Mouse (Mus musculus) heart, embryonic 10.5 days (tissue): ENCODE measurements at regions not wholly inside any gene's neighbourhood (a gene's known extent, or its start where the extent isn't known, plus 50 kb on each side); places are given as distances from the start of the nearest gene placed in this dataset.

Experiments
- DNase-seq: peaks from one replicate; pipeline ENCODE4 v3.0.0-alpha.2; 2017; ENCODE audit warnings: low spot score
- H3K27ac ChIP-seq: fragments of 300-500 bp; sonication (generic); 2 replicates; pipeline ENCODE4 v1.5.1; 2016; ENCODE audit warnings: mild to moderate bottlenecking
- H3K27me3 ChIP-seq: fragments of 300-500 bp; sonication (generic); 2 replicates; pipeline ENCODE4 v1.6.1; 2016; ENCODE audit warnings: mild to moderate bottlenecking; ENCODE audit not compliant: poor library complexity, insufficient read depth, severe bottlenecking
- H3K36me3 ChIP-seq: fragments of 300-500 bp; sonication (generic); 2 replicates; pipeline ENCODE4 v1.6.1; 2016; ENCODE audit warnings: mild to moderate bottlenecking, moderate library complexity
- H3K4me1 ChIP-seq: fragments of 300-500 bp; sonication (generic); 2 replicates; pipeline ENCODE4 v1.6.1; 2016; ENCODE audit warnings: mild to moderate bottlenecking
- H3K4me3 ChIP-seq: fragments of 300-500 bp; sonication (generic); 2 replicates; pipeline ENCODE4 v1.5.1; 2016; ENCODE audit warnings: mild to moderate bottlenecking, moderate library complexity
- H3K9me3 ChIP-seq: fragments of 300-500 bp; sonication (generic); 2 replicates; pipeline ENCODE4 v1.6.1; 2016; ENCODE audit warnings: mild to moderate bottlenecking, moderate library complexity
- WGBS: fragments of 180-500 bp; shearing (Covaris S2); methylation state at CpG from one replicate; pipeline ENCODE4 v1.1.7; 2016; 5-methylcytosine and 5-hydroxymethylcytosine counted together

DNA sequence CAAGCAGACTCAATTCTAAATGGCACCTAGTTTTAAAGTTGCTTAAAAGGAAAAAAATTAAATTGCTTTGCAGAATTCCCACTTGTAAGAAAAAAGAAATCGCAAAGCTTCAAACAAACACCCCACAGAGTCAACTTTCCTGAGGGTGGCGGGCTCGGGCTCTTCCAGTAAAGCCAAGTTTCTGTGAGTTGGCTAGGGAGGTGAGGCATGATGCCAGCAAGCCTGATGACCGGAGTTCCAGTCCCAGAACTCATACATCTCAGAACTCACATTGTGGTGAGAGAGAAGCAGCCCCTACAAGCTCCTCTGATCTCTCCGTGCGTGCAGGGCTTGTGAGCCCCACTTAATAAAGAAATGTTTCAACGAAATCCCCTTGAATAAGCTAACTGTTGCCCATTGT, 328.7 kb upstream of the Gm5148 start:
- H3K27me3 ChIP-seq = no peaks in the 10 kb centered on the region
- DNase-seq = no peak
- 88% methylated on average over 7 of the region's 7 CpGs for WGBS
- peaks cover 7% of the 10 kb centered on the region for H3K4me1 ChIP-seq
- no peak overlapping the region for H3K27ac ChIP-seq
- H3K36me3 ChIP-seq = no peaks in the 10 kb centered on the region
- no peaks in the 10 kb centered on the region for H3K9me3 ChIP-seq
- no peak overlapping the region for H3K4me3 ChIP-seq

DNA sequence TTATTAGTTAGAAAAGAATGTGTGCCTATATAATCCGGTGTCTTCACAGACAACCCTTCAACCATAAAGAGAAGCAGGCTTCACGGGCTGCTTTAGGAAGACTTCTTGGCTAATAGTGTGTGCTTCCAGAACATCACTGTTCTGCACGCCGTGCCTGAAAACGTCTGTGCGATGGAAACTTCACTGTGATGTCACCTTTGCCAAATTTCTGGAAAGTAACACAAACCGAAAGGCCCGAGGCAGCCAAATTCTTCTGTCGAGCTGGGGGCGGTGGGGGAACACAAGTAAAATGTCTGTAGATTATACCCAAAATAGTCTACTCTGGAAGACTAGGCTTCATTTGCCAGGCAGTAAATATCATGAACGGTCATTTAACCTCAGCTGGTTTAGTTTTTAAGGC, 327.5 kb upstream of the Gm5148 start:
- Histone ChIP-seq H3K27me3 (no peaks in the 10 kb centered on the region), H3K4me3 (no peak overlapping the region), H3K9me3 (no peaks in the 10 kb centered on the region), H3K36me3 (no peaks in the 10 kb centered on the region), H3K4me1 (peaks cover 7% of the 10 kb centered on the region), H3K27ac (no peak overlapping the region)
- no peak for DNase-seq
- 88% methylated on average over 11 of the region's 11 CpGs for WGBS

DNA sequence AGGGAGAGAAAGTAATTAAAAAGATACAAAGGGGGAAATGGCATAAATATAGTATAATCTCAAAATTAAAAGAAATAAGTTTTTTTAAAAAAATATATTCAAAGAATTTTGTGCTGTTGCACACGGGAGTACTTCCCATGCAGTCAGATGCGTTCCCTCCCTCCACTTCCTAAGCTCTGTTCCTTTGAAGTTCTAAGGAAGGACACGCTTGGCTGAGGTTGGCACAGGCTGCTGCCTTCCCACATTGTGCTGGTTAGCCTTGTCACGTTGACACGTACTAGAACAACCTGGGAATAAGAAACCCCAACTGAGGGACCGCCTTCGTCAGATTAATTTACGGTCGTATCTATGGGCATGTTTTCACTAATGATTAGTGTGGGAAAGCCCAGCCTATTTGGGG, 326.6 kb upstream of the Gm5148 start:
- no peaks in the 10 kb centered on the region for H3K36me3 ChIP-seq
- DNase-seq = no peak
- H3K4me1 ChIP-seq = peaks cover 7% of the 10 kb centered on the region
- H3K4me3 ChIP-seq = no peak overlapping the region
- H3K27me3 ChIP-seq = no peaks in the 10 kb centered on the region
- H3K9me3 ChIP-seq = no peaks in the 10 kb centered on the region
- WGBS = 79% methylated on average over 9 of the region's 9 CpGs
- H3K27ac ChIP-seq = no peak overlapping the region

DNA sequence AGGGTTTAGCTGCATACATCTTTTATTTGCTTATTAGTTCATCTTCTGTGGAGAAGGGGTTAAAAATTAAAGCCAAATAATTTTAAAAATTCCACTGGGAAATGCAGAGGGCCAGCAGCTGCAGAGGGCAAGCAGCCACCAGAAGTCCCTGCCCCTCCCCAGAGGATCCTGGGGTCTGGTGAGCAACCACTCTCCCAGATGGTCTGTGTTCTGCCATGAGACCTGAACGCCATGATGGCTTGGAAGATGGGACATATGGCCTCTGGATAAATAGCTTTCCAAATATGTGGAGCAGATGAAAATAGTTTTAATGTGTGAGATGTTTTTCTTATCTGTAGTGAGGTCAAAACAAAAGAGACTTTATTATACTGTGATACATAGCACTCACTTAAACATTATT, 326.1 kb upstream of the Gm5148 start:
- Histone ChIP-seq H3K36me3 (no peaks in the 10 kb centered on the region), H3K9me3 (no peaks in the 10 kb centered on the region), H3K4me1 (peaks cover 10% of the 10 kb centered on the region), H3K4me3 (no peak overlapping the region), H3K27me3 (no peaks in the 10 kb centered on the region), H3K27ac (no peak overlapping the region)
- DNase-seq = no peak
- 65% methylated on average over 1 of the region's 1 CpGs for WGBS

GRCm38 (mm10) chr3:38049290-38049689, 325.0 kb upstream of the Gm5148 start:
- WGBS = 74% methylated on average over 2 of the region's 2 CpGs
- Histone ChIP-seq H3K27me3 (no peaks in the 10 kb centered on the region), H3K9me3 (no peaks in the 10 kb centered on the region), H3K27ac (no peak overlapping the region), H3K4me3 (no peak overlapping the region), H3K36me3 (no peaks in the 10 kb centered on the region), H3K4me1 (peaks cover 10% of the 10 kb centered on the region)
- no peak for DNase-seq

GRCm38 (mm10) chr3:38047445-38047844, 323.2 kb upstream of the Gm5148 start:
- H3K27ac ChIP-seq = no peak overlapping the region
- peaks cover 23% of the 10 kb centered on the region for H3K4me1 ChIP-seq
- no peak overlapping the region for H3K4me3 ChIP-seq
- DNase-seq = no peak
- no peaks in the 10 kb centered on the region for H3K27me3 ChIP-seq
- 78% methylated on average over 4 of the region's 4 CpGs for WGBS
- H3K36me3 ChIP-seq = no peaks in the 10 kb centered on the region
- no peaks in the 10 kb centered on the region for H3K9me3 ChIP-seq

- no peaks in the 10 kb centered on the region for H3K9me3 ChIP-seq
- no peak overlapping the region for H3K27ac ChIP-seq
- no peaks in the 10 kb centered on the region for H3K36me3 ChIP-seq
- no peak for DNase-seq
- no peaks in the 10 kb centered on the region for H3K27me3 ChIP-seq
- WGBS = 74% methylated on average over 4 of the region's 4 CpGs
- no peak overlapping the region for H3K4me3 ChIP-seq
- peaks cover 26% of the 10 kb centered on the region for H3K4me1 ChIP-seq
Observed at GRCm38 (mm10) chr3:38046611-38047010, 322.3 kb upstream of the Gm5148 start.

GRCm38 (mm10) chr3:38045989-38046388, 321.7 kb upstream of the Gm5148 start:
- H3K4me3 ChIP-seq = no peak overlapping the region
- H3K4me1 ChIP-seq = peaks cover 26% of the 10 kb centered on the region
- no peaks in the 10 kb centered on the region for H3K36me3 ChIP-seq
- DNase-seq = no peak
- no peaks in the 10 kb centered on the region for H3K27me3 ChIP-seq
- WGBS = 84% methylated on average over 2 of the region's 2 CpGs
- H3K27ac ChIP-seq = peak overlapping the region; percentile 12; the same call in 1 of the 2 replicates
- H3K9me3 ChIP-seq = no peaks in the 10 kb centered on the region

GRCm38 (mm10) chr3:38045523-38045922, 321.2 kb upstream of the Gm5148 start:
- DNase-seq = no peak
- Histone ChIP-seq H3K4me3 (no peak overlapping the region), H3K9me3 (no peaks in the 10 kb centered on the region), H3K27ac (peak overlapping the region; percentile 12; the same call in 1 of the 2 replicates), H3K27me3 (no peaks in the 10 kb centered on the region), H3K36me3 (no peaks in the 10 kb centered on the region), H3K4me1 (peaks cover 26% of the 10 kb centered on the region)
- 60% methylated on average over 6 of the region's 6 CpGs for WGBS

DNA sequence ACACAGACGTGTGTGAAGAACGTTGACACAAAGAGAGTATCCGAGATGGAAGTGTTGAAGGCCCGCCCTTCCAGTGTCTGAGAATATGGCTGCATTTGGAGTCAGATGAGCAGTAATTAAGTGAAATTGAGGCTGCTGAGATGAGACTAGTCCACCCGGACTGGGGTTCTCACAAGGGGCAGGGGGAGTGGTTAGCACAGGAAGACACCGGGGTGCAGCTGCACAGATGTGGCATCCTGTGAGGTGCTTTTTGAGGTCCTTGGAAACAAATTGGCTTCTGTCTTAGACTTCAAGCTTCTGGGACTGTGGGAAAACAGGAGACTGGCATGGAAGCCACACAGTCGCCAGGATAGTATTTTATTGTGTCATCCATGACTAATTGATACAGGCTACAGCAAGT, 320.0 kb upstream of the Gm5148 start:
- no peaks in the 10 kb centered on the region for H3K36me3 ChIP-seq
- no peak overlapping the region for H3K27ac ChIP-seq
- H3K4me1 ChIP-seq = peaks cover 26% of the 10 kb centered on the region
- 74% methylated on average over 7 of the region's 7 CpGs for WGBS
- H3K27me3 ChIP-seq = no peaks in the 10 kb centered on the region; the same call in 1 of the 2 replicates
- H3K4me3 ChIP-seq = no peak overlapping the region
- DNase-seq = no peak
- H3K9me3 ChIP-seq = no peaks in the 10 kb centered on the region

DNA sequence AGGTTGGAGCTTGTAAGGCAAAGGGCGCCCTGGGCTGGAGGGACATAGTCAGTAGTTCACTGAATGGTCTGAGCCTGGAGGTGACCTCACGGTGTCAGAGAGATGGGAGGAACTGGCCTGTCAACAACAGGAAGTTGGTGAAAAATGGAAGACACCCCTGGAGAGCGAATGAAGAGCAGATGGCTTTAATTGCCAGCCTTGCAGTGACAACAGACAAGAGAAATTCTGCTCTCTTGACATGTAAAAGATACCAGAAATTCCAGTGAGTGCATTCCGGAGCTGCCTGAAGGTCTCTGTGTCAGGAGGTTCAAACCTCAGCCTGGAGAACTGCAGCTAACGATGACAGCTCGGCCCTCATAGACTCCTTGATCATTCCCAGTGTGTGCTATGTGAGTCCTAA, 318.3 kb upstream of the Gm5148 start:
- no peaks in the 10 kb centered on the region for H3K9me3 ChIP-seq
- no peak overlapping the region; the same call in 1 of the 2 replicates for H3K4me3 ChIP-seq
- no peaks in the 10 kb centered on the region for H3K36me3 ChIP-seq
- H3K27ac ChIP-seq = peak overlapping the region; percentile 62; the same call in 1 of the 2 replicates
- peaks cover 19% of the 10 kb centered on the region for H3K4me1 ChIP-seq
- WGBS = 18% methylated on average over 6 of the region's 6 CpGs
- no peaks in the 10 kb centered on the region; the same call in 1 of the 2 replicates for H3K27me3 ChIP-seq
- peak; percentile 90 for DNase-seq

DNA sequence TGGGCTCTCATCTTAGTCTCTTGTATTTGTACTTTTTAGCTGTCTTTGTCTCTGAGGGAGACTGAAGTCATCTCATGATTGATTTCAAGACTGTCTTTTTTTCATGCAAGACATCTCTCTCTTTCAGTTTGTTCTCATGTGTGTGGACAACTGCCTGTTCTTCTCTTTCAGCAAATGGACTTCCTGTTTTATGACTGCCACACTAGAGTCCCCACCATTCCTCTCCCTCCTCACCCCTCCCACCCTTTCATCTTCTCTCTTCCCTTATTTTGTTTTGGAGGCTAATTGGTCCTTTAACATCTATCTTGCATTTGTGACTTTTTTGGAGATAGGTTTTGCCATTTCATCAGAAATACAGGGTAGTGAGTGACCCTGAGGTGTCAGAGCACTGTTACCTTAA, 311.8 kb upstream of the Gm5148 start:
- no peaks in the 10 kb centered on the region; the same call in 1 of the 2 replicates for H3K27me3 ChIP-seq
- H3K4me1 ChIP-seq = no peaks in the 10 kb centered on the region
- H3K9me3 ChIP-seq = no peaks in the 10 kb centered on the region
- no peak for DNase-seq
- no peaks in the 10 kb centered on the region for H3K36me3 ChIP-seq
- H3K27ac ChIP-seq = no peak overlapping the region
- H3K4me3 ChIP-seq = no peak overlapping the region

- Histone ChIP-seq H3K9me3 (no peaks in the 10 kb centered on the region), H3K36me3 (no peaks in the 10 kb centered on the region), H3K4me3 (no peak overlapping the region), H3K27me3 (no peaks in the 10 kb centered on the region; the same call in 1 of the 2 replicates), H3K4me1 (no peaks in the 10 kb centered on the region), H3K27ac (no peak overlapping the region)
- DNase-seq = no peak
- WGBS = 63% methylated on average over 3 of the region's 3 CpGs
Observed at GRCm38 (mm10) chr3:38034138-38034537, 309.8 kb upstream of the Gm5148 start.

DNA sequence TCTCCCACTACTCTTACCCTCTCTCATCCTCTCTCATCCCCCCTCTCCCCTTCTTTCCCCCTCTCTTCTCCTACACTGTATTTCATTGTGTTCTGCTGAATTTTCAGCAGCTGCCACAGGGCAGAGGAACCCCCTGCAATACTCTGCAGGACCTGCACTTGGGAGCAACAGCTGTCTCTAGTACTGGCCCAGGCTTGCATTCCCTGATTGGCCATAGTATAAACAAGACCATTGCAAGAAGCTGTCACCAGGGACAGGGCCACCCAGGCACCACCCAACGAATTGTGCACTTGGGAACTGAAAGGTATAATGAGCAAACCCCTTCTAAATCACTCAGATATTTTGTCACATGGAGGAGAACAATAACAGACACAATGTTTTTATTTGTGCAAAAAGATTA, 290.5 kb upstream of the Gm5148 start:
- Histone ChIP-seq H3K27ac (no peak overlapping the region), H3K4me1 (no peaks in the 10 kb centered on the region), H3K27me3 (no peaks in the 10 kb centered on the region), H3K9me3 (no peaks in the 10 kb centered on the region), H3K36me3 (no peaks in the 10 kb centered on the region), H3K4me3 (no peak overlapping the region)
- DNase-seq = no peak
- WGBS = 43% methylated on average over 1 of the region's 1 CpGs
